Comparison of ENCODE assay signal across 25 mouse cellular contexts in the genomic region with DNA sequence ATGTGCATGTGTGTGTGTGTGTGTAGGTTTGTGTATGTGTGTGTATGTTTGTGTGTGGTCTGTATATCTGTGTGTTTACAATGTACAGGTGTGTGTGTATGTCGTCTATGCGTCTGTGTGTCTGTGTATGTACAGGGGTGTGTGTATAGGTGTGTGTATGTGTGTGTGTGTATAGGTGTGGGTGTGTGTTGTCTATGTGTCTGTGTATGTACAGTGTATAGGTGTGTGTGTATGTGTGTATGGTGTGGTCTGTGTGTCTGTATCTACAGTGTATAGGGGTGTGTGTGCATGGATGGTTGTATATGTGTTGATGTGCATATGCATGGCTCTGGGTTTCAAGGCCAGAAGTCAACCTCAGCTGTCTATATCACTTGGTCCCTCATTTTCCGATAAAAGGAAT.
DNase-seq lines count a peak whose midpoint lies in the region; ATAC-seq lines count a peak whose summit lies in the region.
"Had no signal": no experiment of that assay in that cellular context is flagged by ENCODE, and none has a peak within 500 bp of the region (broad histone marks: within the 10 kb centered on the region; RNA-seq: fewer than 3 reads in every experiment).

No protein-coding gene starts in this region.

- no peak overlapping the region for H3K4me3 ChIP-seq in forebrain, embryonic 12.5 days (replicated peaks)
- H3K4me3 ChIP-seq in forebrain, embryonic 10.5 days: no peak overlapping the region
- no peak overlapping the region for H3K4me3 ChIP-seq in hindbrain, embryonic 15.5 days
- no peak overlapping the region for H3K4me3 ChIP-seq in hindbrain, embryonic 10.5 days
- no peak overlapping the region for H3K4me3 ChIP-seq in midbrain, embryonic 13.5 days (replicated peaks)
- no peak overlapping the region for H3K4me3 ChIP-seq in midbrain, embryonic 10.5 days
- no peak overlapping the region for H3K4me3 ChIP-seq in embryonic facial prominence, embryonic 12.5 days
- H3K4me3 ChIP-seq: erythroblast, embryonic 14.5 days; heart, adult 2 months; heart, embryonic 13.5 days; hindbrain, embryonic 12.5 days; kidney, embryonic 15.5 days; limb, embryonic 13.5 days; lung, embryonic 15.5 days had no signal

- 92% methylated on average over 3 of the region's 3 CpGs for WGBS in forebrain, embryonic 12.5 days
- 90% methylated on average over 3 of the region's 3 CpGs for WGBS in forebrain, embryonic 10.5 days
- 100% methylated on average over 3 of the region's 3 CpGs for WGBS in hindbrain, embryonic 15.5 days
- WGBS in hindbrain, embryonic 10.5 days: 95% methylated on average over 3 of the region's 3 CpGs
- 93% methylated on average over 3 of the region's 3 CpGs for WGBS in midbrain, embryonic 13.5 days
- 95% methylated on average over 3 of the region's 3 CpGs for WGBS in midbrain, embryonic 10.5 days
- 94% methylated on average over 3 of the region's 3 CpGs for WGBS in embryonic facial prominence, embryonic 12.5 days

- H3K27me3 ChIP-seq in forebrain, embryonic 12.5 days: no peaks in the 10 kb centered on the region
- no peaks in the 10 kb centered on the region for H3K27me3 ChIP-seq in forebrain, embryonic 10.5 days (ENCODE audit: poor library complexity, severe bottlenecking)
- no peaks in the 10 kb centered on the region for H3K27me3 ChIP-seq in hindbrain, embryonic 15.5 days
- H3K27me3 ChIP-seq in hindbrain, embryonic 10.5 days (ENCODE audit: insufficient read depth, poor library complexity, severe bottlenecking): no peaks in the 10 kb centered on the region
- H3K27me3 ChIP-seq in midbrain, embryonic 13.5 days: no peaks in the 10 kb centered on the region
- H3K27me3 ChIP-seq in midbrain, embryonic 10.5 days (ENCODE audit: low read depth, poor library complexity, severe bottlenecking): no peaks in the 10 kb centered on the region
- H3K27me3 ChIP-seq in embryonic facial prominence, embryonic 12.5 days: no peaks in the 10 kb centered on the region
- H3K27me3 ChIP-seq: heart, embryonic 13.5 days; kidney, embryonic 15.5 days; limb, embryonic 13.5 days; lung, embryonic 15.5 days had no signal

- 0 out of 2 replicates have a peak, but pooled peaks have one; percentile 33 for ATAC-seq in forebrain, embryonic 12.5 days (ENCODE audit: low FRiP score)
- peak; percentile 19; the same call in 1 of the 2 replicates for ATAC-seq in hindbrain, embryonic 15.5 days (ENCODE audit: low FRiP score, low read depth)
- ATAC-seq in midbrain, embryonic 13.5 days: peak; percentile 72; the same call in 1 of the 2 replicates
- peak; percentile 36; the same call in 1 of the 2 replicates for ATAC-seq in embryonic facial prominence, embryonic 12.5 days (ENCODE audit: insufficient number of reproducible peaks, insufficient read depth, low FRiP score, low TSS enrichment)
- ATAC-seq: forebrain, embryonic 16.5 days had no signal

- no peak overlapping the region for H3K27ac ChIP-seq in forebrain, embryonic 12.5 days
- H3K27ac ChIP-seq in forebrain, embryonic 10.5 days: no peak overlapping the region
- no peak overlapping the region for H3K27ac ChIP-seq in hindbrain, embryonic 15.5 days (replicated peaks)
- H3K27ac ChIP-seq in hindbrain, embryonic 10.5 days: no peak overlapping the region
- H3K27ac ChIP-seq in midbrain, embryonic 13.5 days: no peak overlapping the region
- H3K27ac ChIP-seq in midbrain, embryonic 10.5 days (replicated peaks): no peak overlapping the region
- no peak overlapping the region for H3K27ac ChIP-seq in embryonic facial prominence, embryonic 12.5 days
- H3K27ac ChIP-seq: heart, adult 2 months; heart, embryonic 13.5 days; hindbrain, embryonic 12.5 days; kidney, embryonic 15.5 days; limb, embryonic 13.5 days; lung, embryonic 15.5 days had no signal

- no peak overlapping the region for H3K9ac ChIP-seq in forebrain, embryonic 12.5 days
- no peak overlapping the region for H3K9ac ChIP-seq in hindbrain, embryonic 15.5 days
- no peak overlapping the region for H3K9ac ChIP-seq in midbrain, embryonic 13.5 days (replicated peaks)
- no peak overlapping the region for H3K9ac ChIP-seq in embryonic facial prominence, embryonic 12.5 days
- H3K9ac ChIP-seq: heart, embryonic 13.5 days; hindbrain, embryonic 12.5 days; kidney, embryonic 15.5 days; limb, embryonic 13.5 days; lung, embryonic 15.5 days had no signal

- H3K9me3 ChIP-seq in forebrain, embryonic 12.5 days: no peaks in the 10 kb centered on the region
- no peaks in the 10 kb centered on the region for H3K9me3 ChIP-seq in forebrain, embryonic 10.5 days
- no peaks in the 10 kb centered on the region for H3K9me3 ChIP-seq in hindbrain, embryonic 15.5 days
- no peaks in the 10 kb centered on the region for H3K9me3 ChIP-seq in hindbrain, embryonic 10.5 days
- no peaks in the 10 kb centered on the region for H3K9me3 ChIP-seq in midbrain, embryonic 13.5 days
- H3K9me3 ChIP-seq in midbrain, embryonic 10.5 days (replicated peaks): no peaks in the 10 kb centered on the region
- no peaks in the 10 kb centered on the region for H3K9me3 ChIP-seq in embryonic facial prominence, embryonic 12.5 days
- H3K9me3 ChIP-seq: heart, embryonic 13.5 days; hindbrain, embryonic 12.5 days; kidney, embryonic 15.5 days; limb, embryonic 13.5 days; lung, embryonic 15.5 days had no signal

- 0 out of 2 replicates have a peak, but pooled peaks cover 3% of the 10 kb centered on the region for H3K36me3 ChIP-seq in forebrain, embryonic 12.5 days (replicated peaks)
- peaks cover 12% of the 10 kb centered on the region; the same call in 1 of the 2 replicates for H3K36me3 ChIP-seq in forebrain, embryonic 10.5 days (replicated peaks)
- no peaks in the 10 kb centered on the region for H3K36me3 ChIP-seq in hindbrain, embryonic 15.5 days
- H3K36me3 ChIP-seq in hindbrain, embryonic 10.5 days: peaks cover 8% of the 10 kb centered on the region; the same call in 1 of the 2 replicates
- H3K36me3 ChIP-seq in midbrain, embryonic 13.5 days: peaks cover 12% of the 10 kb centered on the region
- H3K36me3 ChIP-seq in midbrain, embryonic 10.5 days: no peaks in the 10 kb centered on the region
- H3K36me3 ChIP-seq in embryonic facial prominence, embryonic 12.5 days: peaks cover 13% of the 10 kb centered on the region
- H3K36me3 ChIP-seq: G1E; hindbrain, embryonic 12.5 days; kidney, embryonic 15.5 days; lung, embryonic 15.5 days had no signal

- H3K4me1 ChIP-seq in forebrain, embryonic 12.5 days: no peaks in the 10 kb centered on the region
- no peaks in the 10 kb centered on the region for H3K4me1 ChIP-seq in forebrain, embryonic 10.5 days
- H3K4me1 ChIP-seq in hindbrain, embryonic 15.5 days (replicated peaks): peaks cover under 1% of the 10 kb centered on the region
- H3K4me1 ChIP-seq in hindbrain, embryonic 10.5 days (replicated peaks): no peaks in the 10 kb centered on the region
- no peaks in the 10 kb centered on the region for H3K4me1 ChIP-seq in midbrain, embryonic 13.5 days (replicated peaks)
- H3K4me1 ChIP-seq in midbrain, embryonic 10.5 days: no peaks in the 10 kb centered on the region
- H3K4me1 ChIP-seq in embryonic facial prominence, embryonic 12.5 days: no peaks in the 10 kb centered on the region
- H3K4me1 ChIP-seq: heart, embryonic 13.5 days; hindbrain, embryonic 12.5 days; kidney, embryonic 15.5 days; lung, embryonic 15.5 days had no signal

- DNase-seq in forebrain, embryonic 10.5 days (ENCODE audit: extremely low spot score, low spot score): no peak
- DNase-seq in hindbrain, embryonic 10.5 days (ENCODE audit: low spot score): no peak
- no peak for DNase-seq in midbrain, embryonic 10.5 days (ENCODE audit: low spot score)
- DNase-seq: adrenal gland, postnatal 10 days; cerebellum, adult 8-10 months; cerebellum, postnatal 25 days; heart, adult 2 months; heart, postnatal 14 days; kidney, adult 18-20 months; kidney, postnatal 36 days; thymus, adult 2 months; thymus, postnatal 36 days had no signal

- H3K4me2 ChIP-seq in forebrain, embryonic 12.5 days: no peak overlapping the region
- no peak overlapping the region for H3K4me2 ChIP-seq in hindbrain, embryonic 15.5 days
- H3K4me2 ChIP-seq in midbrain, embryonic 13.5 days (replicated peaks): no peak overlapping the region
- no peak overlapping the region for H3K4me2 ChIP-seq in embryonic facial prominence, embryonic 12.5 days (replicated peaks)
- H3K4me2 ChIP-seq: heart, embryonic 13.5 days; hindbrain, embryonic 12.5 days; kidney, embryonic 15.5 days; limb, embryonic 13.5 days; liver, embryonic 11.5 days; lung, embryonic 15.5 days had no signal

Comparison
In these comparisons a context has a peak if more than half of its experiments do, and no peak if none do; other contexts are left out.
1. ATAC-seq: peak in every context shown above with its lines; median percentile 72 in midbrain, embryonic 13.5 days; 36 in embryonic facial prominence, embryonic 12.5 days; 33 in forebrain, embryonic 12.5 days; 19 in hindbrain, embryonic 15.5 days.